Mouse (Mus musculus) MEL (cell line): Measurements from ENCODE around the gene Acvr2b.

ENCODE experiments used
- BHLHE40 ChIP-seq: IDR thresholded peaks from 2 replicates; pipeline ENCODE4 v1.6.1; 2012; ENCODE audit warnings: low read depth, mild to moderate bottlenecking, inconsistent platforms, low read length, improper control_type of control experiment, borderline replicate concordance
- CTCF ChIP-seq, 3 experiments: IDR thresholded peaks in 2 of 3; conservative IDR thresholded peaks in 1 of 3; 2 replicates each; pipeline ENCODE4 v1.5.1; 2011 to 2012; ENCODE audit warnings: low read length in 3 of 3, low read depth in 2 of 3, mild to moderate bottlenecking in 2 of 3, improper control_type of control experiment in 1 of 3, inconsistent platforms in 1 of 3, mixed read lengths in 1 of 3, moderate library complexity in 1 of 3; ENCODE audit not compliant: control insufficient read depth in 1 of 3, insufficient read depth in 1 of 3, poor library complexity in 1 of 3, severe bottlenecking in 1 of 3
- EP300 ChIP-seq, 2 experiments: IDR thresholded peaks; 2 replicates each; pipeline ENCODE4 v1.6.1; 2011; ENCODE audit warnings: improper control_type of control experiment in 2 of 2, low read length in 2 of 2, low read depth in 1 of 2, mild to moderate bottlenecking in 1 of 2
- ETS1 ChIP-seq: IDR thresholded peaks from 2 replicates; pipeline ENCODE4 v1.6.1; 2012; ENCODE audit warnings: low read depth, mild to moderate bottlenecking, inconsistent platforms, low read length, improper control_type of control experiment, moderate library complexity
- JUND ChIP-seq: IDR thresholded peaks from 2 replicates; pipeline ENCODE4 v1.6.1; 2011; ENCODE audit warnings: low read depth, mild to moderate bottlenecking, improper control_type of control experiment, low read length
- MAX ChIP-seq: IDR thresholded peaks from 2 replicates; pipeline ENCODE4 v1.6.1; 2011; ENCODE audit warnings: low read length, improper control_type of control experiment
- MYC ChIP-seq: IDR thresholded peaks from 2 replicates; pipeline ENCODE4 v1.6.1; 2011; ENCODE audit warnings: low read depth, mild to moderate bottlenecking, low read length, improper control_type of control experiment, moderate library complexity
- NRF1 ChIP-seq: IDR thresholded peaks from 2 replicates; pipeline ENCODE4 v1.6.1; 2014; ENCODE audit warnings: low read depth, mild to moderate bottlenecking, inconsistent platforms, low read length, improper control_type of control experiment, moderate library complexity; ENCODE audit not compliant: poor library complexity, insufficient read depth, severe bottlenecking
- POLR2A ChIP-seq, 2 experiments: IDR thresholded peaks; 2 replicates each; pipeline ENCODE4 v1.6.1; 2011 to 2012; ENCODE audit warnings: low read length in 2 of 2, mild to moderate bottlenecking in 2 of 2, control low read depth in 1 of 2, improper control_type of control experiment in 1 of 2, low read depth in 1 of 2, moderate library complexity in 1 of 2; ENCODE audit not compliant: control insufficient read depth in 1 of 2, insufficient read depth in 1 of 2, poor library complexity in 1 of 2
- POLR2AphosphoS2 ChIP-seq: IDR thresholded peaks from 2 replicates; pipeline ENCODE4 v1.6.1; 2011; ENCODE audit warnings: low read length, improper control_type of control experiment
- TCF12 ChIP-seq: IDR thresholded peaks from 2 replicates; pipeline ENCODE4 v1.6.1; 2014; ENCODE audit warnings: low read depth, mild to moderate bottlenecking, inconsistent platforms, low read length, improper control_type of control experiment, moderate library complexity
- UBTF ChIP-seq: IDR thresholded peaks from 2 replicates; pipeline ENCODE4 v1.6.1; 2012; ENCODE audit warnings: low read depth, mild to moderate bottlenecking, inconsistent platforms, low read length, improper control_type of control experiment, moderate library complexity, borderline replicate concordance; ENCODE audit not compliant: insufficient read depth
- ZKSCAN1 ChIP-seq: IDR thresholded peaks from 2 replicates; pipeline ENCODE4 v1.6.1; 2012; ENCODE audit warnings: low read depth, mild to moderate bottlenecking, inconsistent platforms, low read length, improper control_type of control experiment, moderate library complexity
- ZMIZ1 ChIP-seq: IDR thresholded peaks from 2 replicates; pipeline ENCODE4 v1.6.1; 2012; ENCODE audit warnings: low read depth, mild to moderate bottlenecking, inconsistent platforms, low read length, improper control_type of control experiment, moderate library complexity

GRCm38 (mm10) chr9:119418025-119418424 is 16.1 kb downstream of the Acvr2b start:
- TF ChIP-seq EP300 (IDR thresholded peaks at IDR 0.05; ENCODE audit: low read depth in 1 of 2, low read length in 2 of 2) (no peak), CTCF (IDR thresholded peaks at IDR 0.05 in 2 of 3, conservative IDR thresholded peaks at IDR 0.05 in 1 of 3; ENCODE audit: control insufficient read depth in 1 of 3, insufficient read depth in 1 of 3, low read depth in 2 of 3, low read length in 3 of 3, poor library complexity in 1 of 3, severe bottlenecking in 1 of 3) (no peak), TCF12 (no peak), BHLHE40 (no peak), NRF1 (no peak), POLR2AphosphoS2 (no peak), MAX (no peak), POLR2A (IDR thresholded peaks at IDR 0.05; ENCODE audit: control insufficient read depth in 1 of 2, insufficient read depth in 1 of 2, low read depth in 1 of 2, low read length in 2 of 2, poor library complexity in 1 of 2) (no peak), ZMIZ1 (no peak), ETS1 (no peak), JUND (no peak), ZKSCAN1 (no peak), UBTF (no peak), MYC (no peak)
